Mouse (Mus musculus) urinary bladder, postnatal 10 days (tissue): ENCODE results near the gene D13Ertd608e.
"Not testable (repeated sequence)": the region's sequence is repeated elsewhere in the genome, so short reads cannot be mapped to it uniquely, and the experiment has no call there.

Experiments
- DNase-seq: peaks from one replicate; pipeline ENCODE4 v3.0.0; 2022; ENCODE audit warnings: low spot score

Gene D13Ertd608e

DNA sequence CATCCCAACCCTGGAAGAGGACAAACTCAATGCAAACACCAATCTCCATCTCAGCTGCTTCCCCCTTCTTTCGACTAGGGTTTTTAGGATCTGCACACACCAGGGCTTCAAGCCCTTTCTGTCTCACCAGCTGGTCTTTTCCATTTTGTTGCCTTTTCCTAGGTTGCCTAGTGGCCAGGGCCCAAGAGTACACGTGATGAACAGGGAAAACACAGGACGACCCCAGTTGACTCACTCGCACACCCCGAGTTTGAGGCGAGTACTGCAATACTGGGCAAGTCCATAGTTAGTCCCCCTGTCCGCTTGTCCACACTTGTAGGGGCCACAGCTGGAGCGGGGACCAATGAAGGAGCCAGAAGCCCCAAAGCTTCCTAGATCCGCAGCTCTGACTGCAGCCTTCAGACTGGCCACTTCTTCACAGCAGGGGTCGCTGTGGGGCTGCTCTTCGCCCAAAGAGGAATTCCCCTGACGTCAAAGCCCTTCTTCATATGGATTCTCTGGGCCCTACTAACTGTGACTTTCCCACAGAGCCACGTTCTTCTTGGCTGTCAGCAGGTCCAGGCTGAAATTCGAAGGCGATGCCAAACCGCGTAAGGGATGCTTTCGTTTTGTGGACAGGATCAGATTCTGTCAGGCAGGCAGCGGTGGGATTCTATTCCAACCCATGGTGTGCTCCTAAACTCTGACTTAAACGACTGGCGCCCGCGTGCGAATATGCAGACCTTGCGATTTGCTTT, at the start of gene D13Ertd608e:
Gene D13Ertd608e (plus strand): TSS at position 687 of the 737 bp plus-strand sequence.
- not testable (repeated sequence) for DNase-seq

DNA sequence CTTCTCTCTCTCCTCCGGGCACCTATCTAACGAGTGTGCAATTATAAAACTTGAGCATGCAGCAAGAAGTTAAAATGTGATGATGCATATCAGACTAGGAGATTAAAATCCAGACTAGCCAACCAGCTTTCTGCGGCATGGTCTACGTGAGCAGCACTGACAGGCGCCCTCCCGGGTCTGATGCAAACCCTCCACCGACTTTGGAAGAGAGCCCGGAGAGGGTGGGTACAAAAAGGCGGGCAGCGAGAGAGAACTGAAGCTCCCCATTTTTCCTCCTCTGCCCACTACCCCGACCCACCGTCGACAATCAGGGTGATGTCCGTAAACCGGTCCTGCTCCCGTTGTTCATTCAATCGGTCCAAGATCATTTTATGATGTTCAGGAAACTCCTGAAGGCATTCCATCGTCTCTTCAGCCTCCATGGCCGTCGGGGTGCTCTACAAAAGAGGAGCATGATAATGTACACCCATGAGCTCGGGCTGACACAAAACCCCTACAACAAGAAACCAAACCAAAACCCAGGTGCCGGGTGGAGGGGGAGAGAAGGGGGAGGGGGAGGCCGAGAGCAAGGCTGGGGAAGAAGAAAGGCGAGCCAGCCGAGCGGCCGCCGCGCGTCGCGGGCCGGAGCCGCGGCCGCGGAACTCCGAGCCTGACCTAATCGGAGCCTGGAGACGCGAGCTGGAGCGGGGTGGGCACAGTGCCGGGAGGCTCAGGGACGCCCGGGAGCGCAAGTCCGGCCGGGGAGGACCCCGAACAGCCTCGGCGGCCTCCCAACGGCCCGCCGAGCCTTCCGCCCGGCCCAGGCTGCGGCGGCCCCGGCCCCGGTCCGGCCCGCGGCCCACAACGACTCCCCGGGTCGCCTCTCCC, 45.7 kb upstream of the D13Ertd608e start:
- DNase-seq = peak; percentile 20

DNA sequence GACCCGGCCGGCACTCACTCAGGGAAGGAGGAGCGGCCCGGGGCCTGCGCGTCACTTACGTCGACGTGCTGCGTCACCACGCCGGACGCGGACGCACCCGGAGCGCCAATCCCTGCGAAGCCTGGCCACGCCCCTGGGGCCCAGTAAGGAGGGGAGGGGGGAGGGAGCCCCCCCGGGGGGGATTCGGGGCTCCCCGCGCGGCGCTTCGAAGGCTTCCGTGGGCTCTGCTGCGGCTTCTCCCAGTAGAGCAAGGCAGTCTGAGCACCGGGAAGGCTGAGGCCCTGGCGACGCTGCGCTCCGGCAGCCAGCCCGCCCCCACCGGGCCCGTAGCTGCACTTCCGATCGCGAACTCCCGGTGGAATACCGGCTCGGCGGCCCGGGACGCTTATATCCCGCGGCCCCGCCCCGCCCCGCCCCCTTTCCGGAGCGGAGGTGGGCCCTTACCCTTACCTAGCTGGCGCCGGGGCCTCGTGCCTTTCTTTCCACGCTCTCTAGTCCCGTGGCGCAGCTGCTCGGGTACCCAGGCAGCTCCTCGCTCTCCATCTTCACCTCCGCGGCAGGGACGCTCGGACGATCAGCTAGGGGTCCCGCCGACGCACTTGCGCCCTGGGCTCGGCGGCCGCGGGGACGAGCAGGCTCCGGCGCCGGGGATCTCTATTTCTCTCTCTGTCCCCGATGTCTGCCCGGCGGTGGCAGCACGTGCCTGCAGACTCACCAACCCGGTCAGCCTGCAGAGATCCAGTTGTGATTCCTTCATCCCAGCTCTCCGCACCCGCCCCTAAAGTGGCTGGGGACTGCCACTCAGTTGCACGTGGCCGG, 44.8 kb upstream of the D13Ertd608e start, which contains the start of gene Zfp131:
Gene Zfp131 (minus strand): TSS at position 129 of the 819 bp plus-strand sequence.
- DNase-seq = peak; percentile 73

- no peak for DNase-seq
Observed at GRCm38 (mm10) chr13:119791580-119792135, 44.1 kb upstream of the D13Ertd608e start.

- DNase-seq = no peak
Observed at GRCm38 (mm10) chr13:119792791-119793404, 42.9 kb upstream of the D13Ertd608e start.

DNA sequence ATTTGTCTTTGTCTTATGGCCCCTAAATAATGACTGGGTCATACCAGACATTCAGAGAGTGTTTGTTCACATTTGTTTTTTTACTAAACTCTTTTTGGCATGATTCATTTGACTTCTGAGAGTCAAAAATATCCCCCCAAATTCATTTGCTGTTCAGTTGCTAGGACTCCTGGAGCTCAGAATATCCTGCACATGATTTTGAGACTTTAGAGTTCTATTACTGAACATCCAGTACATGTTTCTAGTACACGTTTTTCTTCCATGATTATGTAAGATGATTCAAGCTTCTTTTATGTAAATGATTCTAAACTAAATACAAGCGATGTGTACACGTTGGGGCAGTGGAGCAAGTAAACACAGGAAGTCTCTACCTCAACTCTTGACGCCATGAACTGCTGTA, 38.1 kb upstream of the D13Ertd608e start:
- no peak for DNase-seq

DNA sequence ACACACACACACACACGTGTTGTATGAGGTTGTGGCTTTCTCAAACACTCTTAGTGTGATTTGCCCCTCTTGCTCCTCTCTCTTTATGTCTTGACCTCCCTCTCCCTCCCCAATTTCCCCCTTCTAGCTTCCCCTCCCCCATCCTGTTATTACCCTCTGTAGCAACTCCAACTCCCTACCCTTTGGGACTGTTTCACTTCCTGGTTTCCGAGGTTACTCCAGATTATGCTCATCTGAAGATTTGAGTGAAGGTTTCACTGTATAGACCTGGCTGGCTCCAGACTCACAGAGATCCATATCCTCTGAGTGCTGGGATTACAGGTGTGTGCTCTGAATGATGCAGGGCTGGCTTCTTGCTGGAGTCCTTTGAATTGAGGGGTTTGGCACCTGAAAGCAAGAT, 26.9 kb upstream of the D13Ertd608e start:
- DNase-seq = no peak

DNA sequence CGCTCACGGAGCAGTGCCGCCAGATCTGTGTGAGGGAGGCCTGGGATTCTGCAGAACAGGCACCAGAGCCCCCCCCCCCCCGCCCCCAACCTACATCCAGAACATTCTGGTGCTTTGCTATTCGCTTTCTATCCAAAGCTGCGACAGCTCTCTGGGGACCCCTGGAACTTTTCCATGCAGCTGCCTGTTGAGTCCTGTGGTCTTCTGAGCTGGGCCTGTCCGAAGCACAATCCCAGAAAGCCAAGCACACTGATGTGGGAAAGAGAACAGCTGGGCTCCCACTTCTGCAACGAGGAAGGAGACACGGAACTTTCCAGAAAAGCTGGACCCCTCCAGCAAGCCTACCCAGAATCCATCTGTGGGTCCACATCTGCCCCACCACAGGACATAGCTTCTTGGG, 25.8 kb upstream of the D13Ertd608e start:
- DNase-seq = no peak

GRCm38 (mm10) chr13:119816798-119817197, 19.0 kb upstream of the D13Ertd608e start:
- no peak for DNase-seq

GRCm38 (mm10) chr13:119817579-119818206, 18.1 kb upstream of the D13Ertd608e start:
- no peak for DNase-seq

DNA sequence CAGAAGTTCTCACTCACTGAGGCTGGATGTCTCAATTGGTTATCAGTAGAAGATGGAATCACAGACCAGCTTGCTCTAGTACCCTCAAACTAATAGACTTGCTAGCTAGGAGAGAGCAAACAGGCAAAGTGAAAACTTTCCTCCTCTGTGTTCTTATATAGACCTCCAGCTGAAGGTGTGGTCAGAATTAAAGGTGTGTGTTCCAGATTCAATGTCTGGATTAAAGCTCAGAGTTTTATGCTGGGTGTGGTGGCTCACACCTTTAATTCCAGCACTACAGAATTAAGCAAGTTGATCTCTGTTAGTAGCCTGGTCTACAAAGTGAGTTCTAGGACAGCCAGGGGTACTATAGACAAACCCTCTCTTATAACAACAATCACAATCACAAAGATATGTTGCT, 5.7 kb upstream of the D13Ertd608e start, which contains the start of gene AF067063:
Gene AF067063 (minus strand): TSS at position 101 of the 400 bp plus-strand sequence.
- DNase-seq = not testable (repeated sequence)

- DNase-seq = not testable (repeated sequence)
Observed at GRCm38 (mm10) chr13:119836324-119836811, 562 bp downstream of the D13Ertd608e start.

- not testable (repeated sequence) for DNase-seq
Observed at GRCm38 (mm10) chr13:119837719-119838337, 2.0 kb downstream of the D13Ertd608e start.

DNA sequence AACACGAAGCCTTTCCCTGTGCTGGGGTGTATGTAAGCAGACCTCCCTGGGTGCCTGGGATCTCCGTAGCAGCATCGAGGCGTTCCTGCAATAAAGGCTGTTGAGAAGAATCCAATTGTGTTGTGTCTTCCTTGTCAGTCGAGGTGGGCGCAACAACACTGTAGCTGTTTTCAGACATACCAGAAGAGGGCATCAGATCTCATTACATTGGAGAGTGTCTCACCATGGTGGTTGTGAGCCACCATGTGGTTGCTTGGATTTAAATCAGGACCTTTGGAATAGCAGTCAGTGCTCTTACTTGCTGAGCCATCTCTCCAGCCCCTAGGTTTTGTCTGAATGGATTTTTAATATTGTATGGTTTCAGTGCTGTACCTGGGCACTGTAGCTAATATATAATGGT, 4.2 kb downstream of the D13Ertd608e start:
- DNase-seq = not testable (repeated sequence)

DNA sequence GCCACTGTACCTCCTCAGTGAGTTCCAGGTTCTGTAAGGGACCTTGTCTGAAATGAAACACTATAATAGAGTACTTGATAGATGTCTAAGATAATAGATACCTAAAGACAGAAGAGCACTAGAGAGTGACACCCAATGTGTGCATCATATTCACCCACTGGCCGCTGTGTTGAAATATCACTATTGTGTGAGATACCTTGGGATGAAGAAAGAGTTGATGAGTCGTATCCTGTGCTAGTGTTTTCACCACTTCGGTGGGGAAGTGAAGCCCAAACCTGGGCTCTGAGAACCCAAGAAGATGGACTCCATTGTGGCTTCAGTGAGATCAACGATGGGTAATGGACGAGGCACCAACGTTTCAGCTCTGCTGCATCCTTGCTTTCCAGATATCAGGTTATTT, 26.6 kb downstream of the D13Ertd608e start:
- DNase-seq = not testable (repeated sequence)

GRCm38 (mm10) chr13:119864395-119864999, 28.7 kb downstream of the D13Ertd608e start:
- DNase-seq = not testable (repeated sequence)

- DNase-seq = not testable (repeated sequence)
Observed at GRCm38 (mm10) chr13:119886896-119887295, 51.1 kb downstream of the D13Ertd608e start.

- DNase-seq = not testable (repeated sequence)
Observed at GRCm38 (mm10) chr13:119894685-119895084, 58.9 kb downstream of the D13Ertd608e start, which contains the start of gene Tcstv1. Gene Tcstv1 (minus strand): TSS chr13:119894785.
